Mouse (Mus musculus) heart, adult 2 months (tissue): ENCODE data around the gene Tbx15. TPM values are rescaled to one million over a fixed set of nuclear protein-coding genes. Genes with fewer than 3 reads are reported as not detected.

Experiments used
- DNase-seq, 2 experiments: peaks; one replicate each; pipeline ENCODE4 v3.0.0; 2021
- H3K27ac ChIP-seq: fragments of 200-600 bp; 2 replicates; pipeline ENCODE4 v1.8.1; 2022
- H3K27me3 ChIP-seq: fragments of 200-500 bp; 2 replicates; pipeline ENCODE4 v1.6.1; 2012; ENCODE audit warnings: mild to moderate bottlenecking, low read length, inconsistent platforms, mixed read lengths; ENCODE audit not compliant: control insufficient read depth, insufficient read depth
- H3K36me3 ChIP-seq: fragments of 200-500 bp; 2 replicates; pipeline ENCODE4 v1.6.1; 2012; ENCODE audit warnings: low read length, inconsistent platforms; ENCODE audit not compliant: control insufficient read depth, insufficient read depth
- H3K4me1 ChIP-seq: fragments of 200-500 bp; 2 replicates; pipeline ENCODE4 v1.6.1; 2011; ENCODE audit warnings: low read length; ENCODE audit not compliant: control insufficient read depth, insufficient read depth
- H3K4me3 ChIP-seq: fragments of 200-600 bp; 2 replicates; pipeline ENCODE4 v1.8.1; 2022
- H3K79me2 ChIP-seq: fragments of 200-500 bp; replicated peaks from 2 replicates; pipeline ENCODE4 v1.6.1; 2012; ENCODE audit warnings: mild to moderate bottlenecking, inconsistent platforms, low read length, moderate library complexity, mixed read lengths; ENCODE audit not compliant: control insufficient read depth, insufficient read depth
- H3K9ac ChIP-seq: fragments of 200-500 bp; 2 replicates; pipeline ENCODE4 v1.6.1; 2012; ENCODE audit warnings: low read depth, mild to moderate bottlenecking, control low read depth, inconsistent platforms, low read length, mixed read lengths
- CTCF ChIP-seq: fragments of 200-600 bp; IDR thresholded peaks from 2 replicates; pipeline ENCODE4 v1.8.1; 2022; ENCODE audit warnings: antibody characterized with exemption, mild to moderate bottlenecking, moderate library complexity
- EP300 ChIP-seq: fragments of 200-500 bp; IDR thresholded peaks from 2 replicates; pipeline ENCODE4 v1.6.1; 2011; ENCODE audit warnings: low read depth, low read length, control low read depth; ENCODE audit not compliant: insufficient read depth
- POLR2A ChIP-seq: fragments of 200-500 bp; IDR thresholded peaks from 2 replicates; pipeline ENCODE4 v1.6.1; 2011; ENCODE audit warnings: mild to moderate bottlenecking, low read depth, low read length, control low read depth; ENCODE audit not compliant: insufficient read depth
- WGBS: fragments of 180-500 bp; shearing (Covaris S2); methylation state at CpG from one replicate; pipeline ENCODE4 v1.1.7; 2018; 5-methylcytosine and 5-hydroxymethylcytosine counted together
- intact Hi-C: fragments of 180-260 bp; cut with DNase I; formaldehyde crosslinking; loops from one replicate; pipeline ENCODE4 v1.15.1; 2025
- polyA plus RNA-seq: library from polyadenylated mRNA; depleted of rRNA; stranded (reverse); fragments of >200 nt; gene quantifications from 2 replicates; pipeline ENCODE4 v1.2.3, GENCODE M21; 2012
- total RNA-seq, 2 experiments: library from RNA; stranded (reverse); gene quantifications; 2 replicates each; pipeline ENCODE4 v1.2.3; 2021

Gene Tbx15
- total and polyA plus RNA-seq, 3 experiments: 0.07 to 0.29 (median 0.27) TPM

GRCm38 (mm10) chr3:99311943-99312635, 71.9 kb downstream of the Tbx15 start:
- no peak for DNase-seq
- intact Hi-C loops: no loop called here
- H3K79me2 ChIP-seq: no peaks in the 10 kb centered on the region
- no peaks in the 10 kb centered on the region for H3K27me3 ChIP-seq
- H3K4me3 ChIP-seq: no peak overlapping the region
- no peaks in the 10 kb centered on the region for H3K36me3 ChIP-seq
- no peak overlapping the region for H3K9ac ChIP-seq
- no peak for TF ChIP-seq EP300
- no peak for TF ChIP-seq POLR2A
- no peak for TF ChIP-seq CTCF
- H3K27ac ChIP-seq: no peak overlapping the region
- no peaks in the 10 kb centered on the region for H3K4me1 ChIP-seq
- 72% methylated on average over 7 of the region's 7 CpGs for WGBS

- no peak overlapping the region for H3K4me3 ChIP-seq
- H3K27me3 ChIP-seq: no peaks in the 10 kb centered on the region
- intact Hi-C loops: no loop called here
These were observed 82.2 kb downstream of the Tbx15 start for GRCm38 (mm10) chr3:99322345-99322744.

GRCm38 (mm10) chr3:99329316-99329715, 89.1 kb downstream of the Tbx15 start:
- TF ChIP-seq CTCF (no peak), POLR2A (no peak), EP300 (no peak)
- H3K27ac ChIP-seq: no peak overlapping the region
- no peaks in the 10 kb centered on the region for H3K27me3 ChIP-seq
- no peaks in the 10 kb centered on the region for H3K79me2 ChIP-seq
- no peaks in the 10 kb centered on the region for H3K4me1 ChIP-seq
- no peak overlapping the region for H3K9ac ChIP-seq
- WGBS: 55% methylated on average over 5 of the region's 5 CpGs
- no peak for DNase-seq
- H3K4me3 ChIP-seq: no peak overlapping the region
- no peaks in the 10 kb centered on the region for H3K36me3 ChIP-seq
- intact Hi-C loops: no loop called here

More at GRCm38 (mm10) chr3:99322345-99322744, 82.2 kb downstream of the Tbx15 start:
- Histone ChIP-seq H3K9ac (no peak overlapping the region), H3K4me1 (no peaks in the 10 kb centered on the region), H3K27ac (no peak overlapping the region), H3K36me3 (no peaks in the 10 kb centered on the region), H3K79me2 (no peaks in the 10 kb centered on the region)
- TF ChIP-seq EP300 (no peak), CTCF (no peak), POLR2A (no peak)
- WGBS: 83% methylated on average over 2 of the region's 2 CpGs
- no peak for DNase-seq

- 83% methylated on average over 8 of the region's 8 CpGs for WGBS
- Histone ChIP-seq H3K27ac (no peak overlapping the region), H3K4me1 (no peaks in the 10 kb centered on the region), H3K4me3 (no peak overlapping the region), H3K36me3 (no peaks in the 10 kb centered on the region), H3K27me3 (no peaks in the 10 kb centered on the region), H3K9ac (no peak overlapping the region), H3K79me2 (no peaks in the 10 kb centered on the region)
- DNase-seq: no peak
- intact Hi-C loops: no loop called here
- TF ChIP-seq CTCF (no peak), EP300 (no peak), POLR2A (no peak)
These were observed 90.9 kb downstream of the Tbx15 start for GRCm38 (mm10) chr3:99331086-99331485.

GRCm38 (mm10) chr3:99336866-99337265, 96.7 kb downstream of the Tbx15 start:
- WGBS: 47% methylated on average over 2 of the region's 2 CpGs
- TF ChIP-seq CTCF (no peak), EP300 (no peak), POLR2A (no peak)
- H3K4me1 ChIP-seq: no peaks in the 10 kb centered on the region
- H3K4me3 ChIP-seq: no peak overlapping the region
- DNase-seq: no peak
- H3K36me3 ChIP-seq: no peaks in the 10 kb centered on the region
- intact Hi-C loops: no loop called here
- H3K9ac ChIP-seq: no peak overlapping the region
- H3K27me3 ChIP-seq: no peaks in the 10 kb centered on the region
- no peaks in the 10 kb centered on the region for H3K79me2 ChIP-seq
- H3K27ac ChIP-seq: no peak overlapping the region

- Histone ChIP-seq H3K9ac (no peak overlapping the region), H3K27ac (no peak overlapping the region), H3K4me3 (no peak overlapping the region), H3K36me3 (no peaks in the 10 kb centered on the region), H3K4me1 (no peaks in the 10 kb centered on the region), H3K27me3 (no peaks in the 10 kb centered on the region), H3K79me2 (no peaks in the 10 kb centered on the region)
- intact Hi-C loops: no loop called here
- 38% methylated on average over 1 of the region's 1 CpGs for WGBS
- TF ChIP-seq CTCF: no peak
- no peak for TF ChIP-seq POLR2A
- TF ChIP-seq EP300: no peak
- peak in 1 of 2 experiments; percentile 6 for DNase-seq
These were observed 98.6 kb downstream of the Tbx15 start for GRCm38 (mm10) chr3:99338756-99339155.

GRCm38 (mm10) chr3:99340021-99340420, 99.8 kb downstream of the Tbx15 start:
- DNase-seq: no peak
- intact Hi-C loops: no loop called here
- H3K27me3 ChIP-seq: no peaks in the 10 kb centered on the region
- no peaks in the 10 kb centered on the region for H3K36me3 ChIP-seq
- H3K9ac ChIP-seq: no peak overlapping the region
- no peak overlapping the region for H3K4me3 ChIP-seq
- no peaks in the 10 kb centered on the region for H3K79me2 ChIP-seq
- TF ChIP-seq CTCF (no peak), EP300 (no peak), POLR2A (no peak)
- H3K27ac ChIP-seq: no peak overlapping the region
- no peaks in the 10 kb centered on the region for H3K4me1 ChIP-seq
- WGBS: 48% methylated on average over 3 of the region's 3 CpGs
